Mouse (Mus musculus) neutrophil, adult 65 days (primary cell): Measurements from ENCODE around the gene Cdc37. TPM values are rescaled to one million over a fixed set of nuclear protein-coding genes. Genes with fewer than 3 reads are reported as not detected.

Experiments
- total RNA-seq: library from RNA; stranded (reverse); gene quantifications from 2 replicates; pipeline ENCODE4 v1.2.4, GENCODE M21; 2023

Gene Cdc37
- 67.0 and 69.7 TPM in 2 replicates for total RNA-seq

DNA sequence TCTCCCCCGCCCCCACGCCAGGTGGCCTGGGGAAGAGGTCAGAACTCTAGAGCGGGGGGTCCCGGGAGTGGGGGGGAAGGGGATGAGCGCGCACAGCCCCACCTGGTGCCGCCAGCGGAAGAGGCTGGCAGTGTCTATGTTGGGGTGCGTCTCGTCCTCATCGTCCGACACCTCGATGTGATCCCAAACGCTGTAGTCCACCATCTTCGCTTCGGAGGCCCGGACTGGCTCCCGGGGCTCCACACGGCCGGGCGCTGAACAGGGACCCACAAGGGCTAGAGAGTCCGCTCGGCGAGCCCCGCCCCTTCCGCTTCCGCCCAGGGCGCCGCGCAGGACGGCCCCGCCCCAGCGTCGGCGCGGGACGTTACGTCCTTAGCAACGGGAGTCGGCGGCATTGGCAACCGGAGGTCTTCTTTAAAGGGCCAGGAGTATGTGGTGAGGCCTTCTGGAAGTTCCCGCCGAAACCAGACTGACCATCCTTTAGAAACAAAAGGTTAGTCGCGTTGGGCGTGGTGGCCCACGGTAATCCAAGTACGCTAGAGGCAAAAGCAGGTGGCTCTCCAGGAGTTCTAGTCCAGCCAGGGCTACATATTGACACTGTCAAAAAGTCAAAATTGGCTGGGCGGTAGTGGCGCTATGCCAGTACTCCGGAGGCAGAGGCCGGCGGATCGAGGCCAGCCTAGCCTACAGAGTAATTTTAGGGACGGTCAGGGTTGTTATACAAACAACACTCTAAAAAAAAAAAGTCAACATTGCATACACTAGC lies at the start of gene Cdc37:
Gene Cdc37 (minus strand): TSS at position 329 of the 766 bp plus-strand sequence.

DNA sequence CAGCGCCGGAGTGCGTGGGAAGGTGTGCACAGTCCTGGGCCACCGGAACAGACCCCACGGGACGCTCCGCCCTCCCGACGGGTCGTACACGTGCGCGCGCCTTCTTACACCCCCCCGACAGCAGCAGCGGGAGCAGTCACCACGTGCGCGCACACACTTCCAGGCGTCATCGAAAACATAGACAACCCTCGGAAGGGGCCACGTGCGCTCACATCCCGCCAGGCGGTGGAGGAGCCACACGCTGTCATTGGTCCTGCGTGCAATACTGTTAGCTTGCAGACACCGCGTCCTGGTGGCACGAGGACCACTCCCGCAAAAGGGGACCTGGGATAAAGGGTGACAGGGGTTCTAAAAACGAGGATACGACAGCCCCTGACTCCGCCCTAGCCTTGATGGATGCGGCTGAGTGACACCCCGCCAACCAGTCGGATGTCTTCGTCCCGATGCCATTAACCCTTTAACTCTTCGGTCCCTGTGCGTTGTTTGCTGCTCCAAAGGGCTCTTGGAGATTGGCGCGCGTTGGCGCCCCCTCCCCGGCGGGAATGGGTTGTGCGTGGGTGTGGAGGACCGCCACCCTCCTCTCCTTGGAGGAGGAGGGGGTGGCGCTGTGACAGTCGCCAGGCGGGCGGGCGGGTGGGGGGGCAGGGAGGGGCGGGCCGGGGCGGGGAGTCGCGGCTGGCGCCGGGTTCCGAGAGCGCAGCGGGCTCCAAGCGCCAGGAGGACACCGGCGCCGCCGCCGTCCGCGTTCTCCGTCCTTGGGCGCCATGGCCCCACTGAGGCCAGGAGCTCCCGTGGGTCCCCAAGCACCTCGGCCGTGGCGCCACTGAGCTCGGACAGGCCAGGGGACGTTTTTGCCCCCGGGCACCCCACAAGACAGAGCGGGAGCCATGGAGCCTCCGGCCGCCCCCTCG lies 15.5 kb upstream of the Cdc37 start, which contains the start of gene Pde4a:
Gene Pde4a (plus strand): TSS at position 674 of the 911 bp plus-strand sequence.

DNA sequence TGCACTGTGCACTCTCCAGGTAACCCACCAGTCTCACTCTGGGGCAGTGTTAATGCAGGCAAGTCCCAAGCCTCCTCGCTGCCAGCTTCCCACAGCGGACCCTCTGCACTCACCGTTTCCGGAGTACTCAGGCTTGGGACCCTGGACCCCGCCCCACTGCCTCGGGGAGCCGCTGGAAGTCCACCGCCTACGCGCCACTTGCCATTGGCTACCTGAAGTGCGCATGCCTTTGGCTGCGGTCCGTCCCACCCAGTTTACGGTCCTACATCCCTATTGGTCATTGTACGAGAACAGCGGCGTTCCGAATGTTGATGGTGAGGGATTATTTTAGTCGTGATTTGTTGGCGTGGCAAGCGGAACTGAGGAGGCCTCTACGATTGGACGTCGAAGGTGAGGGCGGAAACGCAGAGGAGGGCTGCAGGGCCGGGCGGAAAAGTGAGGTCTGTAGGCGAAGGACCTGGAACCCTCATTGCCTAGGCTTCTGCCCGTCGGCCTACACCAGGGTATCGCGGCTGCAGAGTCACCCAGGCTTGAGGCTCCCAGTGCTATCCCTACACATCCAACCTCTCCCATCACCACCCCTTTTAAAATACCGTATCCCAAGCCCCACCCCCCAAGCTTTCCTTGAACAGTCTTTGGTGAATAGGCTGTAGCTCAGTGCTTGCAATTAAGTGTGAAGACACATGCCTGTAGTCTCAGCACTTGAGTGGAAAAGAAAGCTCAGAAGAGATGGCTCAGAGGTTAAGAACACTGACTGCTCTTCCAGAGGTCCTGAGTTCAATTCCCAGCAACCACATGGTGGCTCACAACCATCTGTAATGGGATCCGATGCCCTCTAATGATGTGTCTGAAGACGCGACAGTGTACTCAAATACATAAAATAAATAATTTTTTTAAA lies 18.5 kb downstream of the Cdc37 start, which contains the start of gene Tyk2:
Gene Tyk2 (minus strand): TSS at position 185 of the 898 bp plus-strand sequence.

DNA sequence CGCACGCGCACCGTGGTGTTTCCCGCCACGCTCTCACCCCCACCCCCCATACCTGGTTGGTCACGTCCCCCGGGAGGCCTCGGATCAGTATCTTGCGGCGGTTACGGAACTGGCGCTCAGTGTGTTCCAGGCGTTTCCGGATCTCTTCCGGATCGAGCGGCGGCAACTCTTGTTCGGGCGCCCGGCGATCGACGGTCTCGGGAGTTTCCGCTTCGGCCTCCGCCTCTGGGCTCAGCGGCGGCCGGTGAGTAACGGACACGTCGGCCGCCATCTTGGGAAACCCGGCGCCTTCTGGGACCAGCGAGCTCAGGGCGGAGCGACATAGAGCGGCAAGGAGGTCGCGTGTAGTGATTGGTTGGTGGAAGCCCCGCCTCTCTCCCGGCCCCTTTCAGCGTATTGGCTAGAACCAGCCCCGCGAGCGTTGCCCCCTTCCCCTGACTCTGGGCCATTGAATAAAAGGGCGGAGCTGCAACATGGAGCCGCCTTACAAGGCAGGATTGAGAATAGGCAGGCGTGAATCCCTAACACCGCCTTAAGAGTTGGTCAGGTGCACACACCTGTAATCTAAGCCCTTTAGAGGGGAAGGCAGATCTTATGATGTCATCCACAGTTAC lies 58.0 kb downstream of the Cdc37 start, which contains the start of the genes Gm38431 and Raver1:
Gene Gm38431 (minus strand): TSS at position 291 of the 614 bp plus-strand sequence.
Gene Raver1 (minus strand): TSS at position 302 of the 614 bp plus-strand sequence.

Other genes starting within 250 kb of the Cdc37 start
- gene Dnmt1, start 190.1 kb downstream of the Cdc37 start, total RNA-seq = 84.1 and 97.4 TPM in 2 replicates
- 9.2 and 12.2 TPM in 2 replicates for gene S1pr2, start 173.2 kb downstream of the Cdc37 start, total RNA-seq
- 39.8 and 40.6 TPM in 2 replicates for gene Mrpl4, start 147.2 kb downstream of the Cdc37 start, total RNA-seq
- gene Icam1, start 134.0 kb downstream of the Cdc37 start, total RNA-seq = 33.7 and 49.8 TPM in 2 replicates
- 0.63 and 0.79 TPM in 2 replicates for gene Icam4, start 120.6 kb downstream of the Cdc37 start, total RNA-seq
- gene Icam5, start 117.9 kb downstream of the Cdc37 start, total RNA-seq = not detected in 2 replicates
- gene Zglp1, start 82.9 kb downstream of the Cdc37 start, total RNA-seq = 1.2 TPM in 1 of 2 replicates, not detected in the other
- 0.51 and 0.82 TPM in 2 replicates for gene Gm49373, start 76.9 kb downstream of the Cdc37 start, total RNA-seq
- 5.1 and 13.1 TPM in 2 replicates for gene Fdx1l, start 76.4 kb downstream of the Cdc37 start, total RNA-seq
- gene Gm38431, start 58.0 kb downstream of the Cdc37 start, total RNA-seq = 2.6 and 6.7 TPM in 2 replicates
- gene Raver1, start 58.0 kb downstream of the Cdc37 start, total RNA-seq = 46.4 and 48.2 TPM in 2 replicates
- 36.5 and 51.5 TPM in 2 replicates for gene Tyk2, start 18.7 kb downstream of the Cdc37 start, total RNA-seq
- 4.1 and 5.6 TPM in 2 replicates for gene Pde4a, start 15.7 kb upstream of the Cdc37 start, total RNA-seq
- 22.5 and 23.8 TPM in 2 replicates for gene Keap1, start 89.4 kb upstream of the Cdc37 start, total RNA-seq
- gene S1pr5, start 98.5 kb upstream of the Cdc37 start, total RNA-seq = 0.98 and 1.0 TPM in 2 replicates
- 42.8 and 57.4 TPM in 2 replicates for gene Atg4d, start 115.3 kb upstream of the Cdc37 start, total RNA-seq
- 85.9 and 120 TPM in 2 replicates for gene Kri1, start 138.0 kb upstream of the Cdc37 start, total RNA-seq
- 134 and 138 TPM in 2 replicates for gene Cdkn2d, start 141.4 kb upstream of the Cdc37 start, total RNA-seq
- 3.1 and 4.9 TPM in 2 replicates for gene Ap1m2, start 162.4 kb upstream of the Cdc37 start, total RNA-seq
- gene Slc44a2, start 170.7 kb upstream of the Cdc37 start, total RNA-seq = 108 and 125 TPM in 2 replicates
- gene Ilf3, start 217.9 kb upstream of the Cdc37 start, total RNA-seq = 44.6 and 51.6 TPM in 2 replicates